Mouse (Mus musculus): ENCODE data around the gene Dapl1. TPM values are rescaled to one million over a fixed set of nuclear protein-coding genes. Genes with fewer than 3 reads are reported as not detected.

Gene Dapl1
- total RNA-seq, 2 experiments from 2014 or later = not detected

DNA sequence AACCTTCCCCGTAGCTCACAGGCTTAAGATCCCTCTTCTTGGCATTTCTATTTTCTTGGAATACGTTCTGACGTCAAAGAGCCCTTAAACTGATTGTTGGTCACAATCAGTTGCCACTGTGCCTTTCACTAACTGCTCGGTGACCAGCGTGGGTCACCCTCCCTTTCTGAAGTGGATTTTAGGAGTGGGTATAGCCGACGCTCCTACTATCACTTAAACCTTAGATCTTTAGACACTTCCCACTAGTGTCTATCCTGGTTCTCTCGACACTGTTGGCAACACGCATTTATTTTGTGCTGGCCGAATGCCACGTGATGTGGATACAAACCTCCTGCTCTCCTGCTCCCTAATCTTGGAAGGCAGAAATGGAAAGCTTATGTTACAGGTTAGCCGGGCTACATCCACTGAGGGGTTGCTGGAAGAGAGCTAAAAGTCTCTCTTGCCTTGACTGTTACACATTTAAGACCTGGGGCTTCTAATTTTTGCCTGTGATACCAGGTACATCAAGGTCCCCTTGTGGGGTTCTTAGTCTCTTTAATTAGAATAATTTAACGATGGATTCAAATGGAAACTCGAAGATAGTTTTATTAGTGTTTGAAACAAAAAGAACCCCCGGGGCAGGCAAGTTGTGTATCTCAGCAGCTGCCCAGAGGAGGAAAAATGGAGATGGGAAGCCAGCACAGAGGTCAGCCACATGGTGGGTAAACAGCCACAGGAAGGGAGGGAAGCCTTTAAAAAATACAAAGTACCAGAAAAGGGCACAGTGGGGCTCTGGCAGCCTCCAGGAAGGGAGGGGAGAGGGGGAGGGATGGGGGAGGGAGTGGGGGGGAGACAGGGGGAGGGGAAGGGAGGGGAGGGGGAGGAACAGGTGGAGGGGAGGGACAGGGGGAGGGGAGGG, 13.2 kb upstream of the Dapl1 start:
- no peak for DNase-seq (ENCODE audit: low spot score in 2 of 2)

DNA sequence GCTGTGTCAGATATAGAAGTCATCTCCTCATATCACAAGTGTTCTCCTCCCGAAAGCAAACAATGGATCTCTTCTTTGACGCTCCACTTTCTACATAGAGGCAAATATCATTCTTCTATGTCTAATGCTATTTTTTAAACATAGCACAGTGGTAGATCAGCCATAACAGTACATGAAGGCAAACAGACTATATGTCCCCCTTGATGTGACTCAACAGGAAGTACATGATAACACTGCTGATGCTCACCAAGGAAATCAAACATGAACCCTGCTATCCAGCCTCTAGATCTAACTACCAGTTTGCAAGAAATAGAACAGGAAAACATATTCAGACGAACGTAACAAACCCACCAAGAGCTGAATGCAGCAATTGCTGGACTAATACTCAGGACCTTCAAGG, 10.1 kb upstream of the Dapl1 start:
- no peak for DNase-seq (ENCODE audit: low spot score in 2 of 2)

DNA sequence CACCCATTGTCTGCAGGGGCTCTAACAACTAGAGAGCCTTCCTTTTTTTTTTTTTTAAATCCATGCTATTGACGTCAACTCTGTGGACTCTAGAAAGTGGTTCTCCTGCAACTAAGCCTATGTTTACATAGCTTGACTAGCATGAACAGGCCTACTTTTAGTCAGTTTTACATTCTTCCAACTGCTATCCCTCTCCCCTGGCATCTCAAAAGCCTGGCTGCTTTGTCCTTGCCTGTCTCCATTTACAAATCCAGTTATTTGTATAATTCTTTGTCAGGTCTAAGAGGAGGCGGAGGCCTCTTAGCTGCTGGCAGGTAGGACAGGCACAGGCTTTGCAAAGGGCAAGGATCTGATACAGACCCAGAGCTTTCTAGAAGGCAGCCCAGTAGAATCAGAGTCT, 627 bp downstream of the Dapl1 start:
- DNase-seq (ENCODE audit: low spot score in 2 of 2) = no peak

DNA sequence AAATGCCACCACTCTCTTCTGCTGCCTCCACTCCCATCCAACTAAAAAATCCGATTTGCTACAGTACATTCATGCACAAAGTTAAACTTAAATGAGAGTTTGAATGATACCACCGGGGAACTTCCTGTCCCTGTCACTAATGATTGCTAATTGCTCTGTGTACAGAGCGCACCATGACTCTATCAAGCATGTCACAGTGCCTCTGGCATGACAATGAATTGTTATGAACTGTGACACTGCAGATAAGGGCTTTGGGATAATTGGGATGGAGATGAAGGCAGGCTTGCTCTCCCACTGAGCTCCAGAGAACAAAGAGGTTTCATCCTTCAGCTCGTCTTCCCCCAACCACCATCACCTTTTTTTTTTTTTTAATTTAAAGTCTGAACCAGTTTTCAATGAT, 1.2 kb downstream of the Dapl1 start:
- DNase-seq (ENCODE audit: low spot score in 2 of 2) = no peak

DNA sequence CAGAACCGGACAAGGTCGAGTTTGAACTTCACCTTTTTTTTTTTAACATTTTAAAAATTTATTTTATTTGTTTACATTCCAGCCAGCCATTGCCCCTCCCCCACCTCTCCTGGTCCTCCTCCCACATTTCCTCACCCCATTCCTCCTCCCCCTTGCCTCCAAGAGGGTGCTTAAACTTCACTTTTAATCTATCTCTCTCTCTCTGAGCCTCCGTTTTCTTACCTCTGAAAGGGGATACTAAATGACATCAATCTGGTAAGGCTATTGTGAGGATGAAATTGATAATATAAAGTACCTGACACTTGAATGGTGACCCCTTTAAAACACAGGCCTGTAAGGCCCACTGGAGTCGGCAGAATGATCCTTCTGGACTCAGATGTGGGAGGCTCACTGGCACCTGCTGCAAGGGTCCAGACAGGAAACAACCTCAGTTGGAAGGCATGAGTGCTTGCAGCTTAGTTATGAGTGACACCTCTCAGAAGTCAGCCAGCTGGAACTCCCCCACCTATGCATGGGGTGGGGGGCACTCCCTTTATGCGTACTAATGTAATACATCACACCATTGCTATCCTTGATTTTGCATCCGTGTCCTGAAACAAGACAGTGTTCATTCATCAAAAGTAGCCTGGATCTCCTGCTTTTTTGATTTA, 1.9 kb downstream of the Dapl1 start:
- no peak for DNase-seq (ENCODE audit: low spot score in 2 of 2)

DNA sequence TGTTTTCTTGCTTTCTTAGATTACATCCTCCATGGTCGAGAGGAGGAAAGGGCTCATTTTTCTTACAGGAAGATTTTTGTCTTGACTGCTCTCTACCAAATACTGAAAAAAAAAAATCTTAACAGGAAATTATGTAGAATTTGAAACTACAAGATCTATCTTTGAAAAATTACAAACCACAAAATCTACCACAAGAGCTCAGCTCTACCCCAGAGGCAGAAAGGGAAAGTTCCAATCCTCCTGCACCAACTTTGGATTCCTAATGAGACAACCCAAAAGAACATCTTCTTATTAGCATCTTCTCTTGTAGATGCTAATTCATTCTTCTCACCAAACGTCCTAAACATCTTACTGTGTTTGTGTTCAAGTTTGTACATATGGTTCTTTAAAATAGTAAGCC, 3.8 kb downstream of the Dapl1 start:
- DNase-seq (ENCODE audit: low spot score in 2 of 2) = no peak

DNA sequence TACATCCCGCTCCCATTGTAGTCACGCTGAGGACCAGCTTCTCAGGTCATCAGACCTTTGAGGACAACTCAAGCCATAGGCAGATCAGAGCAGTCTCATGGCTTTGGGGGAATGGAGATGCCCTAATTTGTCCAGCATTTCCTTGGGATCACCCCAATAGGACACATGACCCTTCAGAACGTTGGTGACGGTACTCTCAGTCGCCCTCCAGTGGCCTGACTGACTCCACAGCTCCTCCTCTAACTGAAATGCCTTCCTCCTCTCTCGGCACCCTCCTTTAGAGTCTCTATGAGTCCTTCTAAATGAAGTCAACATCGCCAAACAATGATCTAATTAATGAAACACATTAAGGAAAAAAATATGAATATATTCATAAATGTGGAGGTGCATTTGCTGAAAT, 5.9 kb downstream of the Dapl1 start:
- DNase-seq (ENCODE audit: low spot score in 2 of 2) = no peak

DNA sequence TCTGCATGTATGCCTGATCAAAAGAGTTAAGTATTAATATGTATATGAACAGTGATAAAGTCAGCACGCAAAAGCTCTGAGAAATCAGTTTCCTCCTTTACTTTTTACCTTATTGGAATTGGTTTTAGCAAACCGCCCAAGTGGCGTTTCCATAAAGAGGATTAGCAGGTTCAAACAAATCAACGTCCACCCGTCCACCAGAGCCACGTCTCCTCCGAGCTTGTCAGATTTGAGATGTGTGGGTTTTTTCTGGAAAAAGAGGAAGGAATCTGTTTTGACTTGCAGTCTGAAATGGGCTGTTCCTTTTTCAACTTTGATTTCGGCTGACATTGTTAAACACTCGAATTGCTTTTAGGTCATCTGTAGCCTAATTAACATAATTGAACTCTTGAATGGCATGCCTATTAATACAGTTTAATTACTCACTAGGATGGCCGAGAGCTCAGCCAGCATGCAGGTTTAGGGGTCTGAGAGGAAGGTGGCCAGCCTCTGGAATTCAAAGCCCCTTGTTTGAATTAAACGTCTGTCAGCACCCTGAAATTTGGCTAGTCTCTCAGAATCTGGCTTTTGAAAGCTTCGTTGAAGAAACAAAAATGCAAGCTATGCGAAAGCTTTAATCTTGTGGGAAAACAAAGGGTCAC, 9.1 kb downstream of the Dapl1 start:
- no peak for DNase-seq (ENCODE audit: low spot score in 2 of 2)

DNA sequence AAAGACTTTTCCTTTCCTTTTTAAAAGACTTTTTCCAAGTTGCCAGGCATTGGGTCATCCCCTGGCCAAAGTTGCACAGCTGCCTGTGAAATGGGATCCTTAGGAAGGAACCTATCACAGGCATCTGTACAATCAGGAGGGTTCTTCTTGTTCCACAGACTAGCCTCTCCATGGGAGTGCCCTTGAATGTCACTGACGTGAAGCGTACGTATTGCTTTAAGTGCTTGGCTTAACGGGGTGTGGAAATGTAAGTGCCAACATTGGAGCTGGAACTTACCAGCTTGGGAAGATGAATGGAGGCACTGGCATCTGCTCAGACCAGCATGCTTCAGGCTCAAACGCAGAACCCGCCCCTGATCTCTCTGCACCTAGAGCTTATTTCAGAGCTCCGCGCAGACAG, 14.7 kb downstream of the Dapl1 start:
- no peak for DNase-seq (ENCODE audit: low spot score in 2 of 2)

DNA sequence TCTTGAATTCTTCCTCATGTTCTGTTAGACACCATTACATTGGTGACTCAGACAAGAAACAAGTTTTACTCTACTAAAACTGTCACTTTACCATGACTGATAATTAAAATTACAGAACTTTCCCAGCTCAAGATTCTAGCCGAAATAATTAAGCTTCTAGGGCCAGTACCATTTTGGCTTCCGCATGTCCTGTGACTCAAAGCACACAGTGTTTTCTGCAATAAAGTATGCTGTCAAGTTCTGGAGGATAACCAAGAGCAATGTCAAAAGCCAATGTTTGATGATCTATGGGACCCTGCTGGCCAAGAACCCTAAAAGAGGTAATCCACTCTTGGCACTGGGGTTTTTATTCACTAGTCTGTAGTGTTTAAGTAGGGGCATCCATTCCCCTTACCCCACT, 15.3 kb downstream of the Dapl1 start:
- DNase-seq (ENCODE audit: low spot score in 2 of 2) = no peak

DNA sequence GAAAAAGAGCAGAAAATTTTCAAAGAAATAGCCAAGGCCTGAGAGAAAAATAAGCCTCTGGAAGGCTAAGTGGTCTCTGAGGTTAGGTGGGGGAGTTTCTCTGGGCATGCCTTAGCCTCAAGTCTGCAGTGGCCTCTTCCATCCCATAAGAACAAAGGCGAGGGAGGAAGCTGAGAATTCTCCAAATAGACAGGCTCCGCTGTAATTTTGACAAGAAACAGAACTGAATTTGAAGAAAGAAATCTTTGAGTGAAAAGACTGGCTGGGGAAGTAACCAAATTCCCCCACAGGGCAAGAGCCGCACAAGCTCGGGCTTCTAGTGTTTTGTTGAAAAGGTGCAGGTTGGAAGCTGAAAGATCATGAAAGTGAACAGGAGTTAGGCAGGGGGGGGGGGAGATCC, 24.6 kb downstream of the Dapl1 start:
- no peak for DNase-seq (ENCODE audit: low spot score in 2 of 2)

DNA sequence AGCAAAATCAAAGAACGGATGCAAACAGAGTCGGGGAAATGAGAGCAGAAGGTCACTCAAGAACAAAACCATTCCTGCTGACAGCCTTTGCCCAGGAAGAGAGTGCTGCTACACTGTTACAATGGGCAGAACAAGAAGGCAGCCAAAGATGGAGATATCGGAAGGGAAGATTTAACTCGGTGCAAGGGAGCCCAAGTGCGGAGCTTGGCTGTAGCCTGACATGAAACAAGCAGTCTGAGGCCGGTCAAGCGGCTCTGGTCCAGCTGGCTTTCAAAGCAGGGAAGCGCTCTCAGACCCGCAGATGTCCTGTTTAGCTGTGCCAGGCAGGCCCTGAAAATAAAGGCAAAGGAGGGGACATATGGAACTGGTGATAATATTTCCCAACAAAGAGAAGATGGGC, 26.0 kb downstream of the Dapl1 start:
- DNase-seq (ENCODE audit: low spot score in 2 of 2) = no peak

DNA sequence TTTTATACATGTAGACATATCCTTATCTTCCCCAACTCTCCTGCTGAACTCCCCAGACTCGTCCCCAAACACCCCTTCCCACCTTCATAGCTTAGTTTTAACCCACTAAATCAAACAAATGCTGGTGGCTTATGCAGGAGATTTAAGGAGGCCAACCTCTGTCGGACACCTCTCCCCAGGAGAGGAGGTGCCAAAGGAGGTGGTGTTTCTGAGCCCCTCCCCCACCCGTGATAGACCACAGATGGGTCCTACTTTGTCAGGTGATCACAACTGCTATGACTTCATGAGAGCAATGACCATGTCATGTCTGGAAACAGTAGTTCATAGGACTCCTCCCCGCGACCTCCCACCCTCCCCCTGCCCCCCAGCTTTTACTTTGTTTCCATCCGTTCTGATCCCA, 26.4 kb downstream of the Dapl1 start:
- no peak for DNase-seq (ENCODE audit: low spot score in 2 of 2)

DNA sequence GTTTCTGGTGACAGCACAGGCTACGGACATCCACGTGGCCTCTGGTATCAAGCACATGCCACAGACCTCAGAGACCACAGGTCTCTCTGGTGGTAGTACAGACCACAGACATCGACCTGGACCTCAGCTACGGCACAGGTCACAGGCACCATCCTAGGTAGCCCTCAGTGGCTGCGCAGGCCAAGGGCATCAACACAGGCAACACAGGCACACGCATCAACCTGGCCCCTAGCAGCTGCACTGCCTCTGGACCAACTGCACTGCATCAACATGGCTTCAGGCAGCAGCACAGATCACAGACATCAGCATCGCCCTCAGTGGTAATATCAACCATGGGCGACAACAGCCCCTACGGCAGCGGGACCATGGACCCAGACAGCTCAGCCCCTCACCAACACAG, 36.2 kb downstream of the Dapl1 start:
- no peak for DNase-seq (ENCODE audit: low spot score in 2 of 2)

DNA sequence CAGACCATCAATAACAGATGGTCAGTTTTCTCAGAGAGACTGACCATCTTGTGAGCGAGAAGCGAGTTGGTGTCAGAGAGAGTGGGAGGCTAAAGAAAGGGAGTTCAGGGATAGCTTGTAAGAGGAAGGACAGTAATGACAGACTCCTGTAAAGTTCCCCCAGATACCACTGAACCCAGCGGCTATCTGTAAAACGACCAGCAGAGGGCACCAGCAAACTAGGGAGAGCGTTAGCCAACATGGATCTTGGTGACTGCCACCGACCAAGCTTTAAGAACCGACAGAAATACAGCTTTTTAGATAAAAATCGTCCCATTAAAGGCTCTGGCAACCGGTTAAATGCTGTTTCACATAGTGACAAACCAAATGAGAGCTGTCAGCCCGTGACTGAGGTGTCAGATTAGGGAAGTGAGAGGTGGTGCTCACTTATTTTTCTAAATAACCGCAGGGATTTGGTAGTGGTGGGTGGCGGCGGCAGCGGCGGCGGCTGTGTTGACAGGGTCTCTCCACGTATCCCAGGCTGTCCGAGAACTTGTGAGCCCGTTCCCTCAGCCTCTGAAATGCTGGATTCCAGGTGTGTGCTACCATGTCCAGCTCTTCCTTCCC, 37.7 kb downstream of the Dapl1 start:
- peak; percentile 79 to 86 for DNase-seq (ENCODE audit: low spot score in 2 of 2)

DNA sequence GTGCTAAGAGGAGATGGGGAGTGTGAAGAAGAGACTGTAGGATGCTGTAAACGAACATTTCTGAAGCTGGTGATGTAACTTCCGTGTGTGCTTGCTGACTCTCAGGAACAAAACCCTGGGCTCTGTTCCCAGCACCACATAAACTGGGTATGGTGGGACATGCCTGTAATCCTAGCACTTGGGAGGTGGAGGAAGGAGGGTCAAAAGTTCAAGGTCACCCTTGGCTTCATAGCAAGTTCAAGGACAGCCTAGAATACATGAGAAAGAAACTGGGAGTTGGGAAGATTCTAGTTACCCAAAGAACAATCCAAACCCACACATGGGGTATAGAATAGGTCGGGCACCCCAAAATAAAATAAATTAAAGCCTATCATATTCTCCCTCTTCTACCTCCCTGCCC, 39.1 kb downstream of the Dapl1 start:
- no peak for DNase-seq (ENCODE audit: low spot score in 2 of 2)

DNA sequence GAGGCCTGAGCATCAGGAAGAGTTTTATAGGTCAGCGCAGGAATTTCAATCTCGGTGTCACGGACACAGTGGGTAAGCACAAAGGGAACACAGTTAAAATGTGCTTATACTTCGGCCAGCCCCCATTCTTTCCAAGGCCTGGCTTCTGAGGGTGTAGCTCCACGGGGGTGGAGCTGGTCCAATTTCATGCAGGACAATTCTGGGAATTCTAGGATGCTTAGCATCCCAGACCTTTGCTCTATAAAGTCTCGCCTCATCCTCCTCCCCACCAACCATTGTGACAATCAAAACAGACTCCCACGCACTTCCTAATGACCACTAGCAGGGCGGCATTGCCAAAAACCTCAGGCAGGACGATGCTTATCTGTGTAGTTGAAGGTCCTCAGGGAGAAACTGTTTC, 42.4 kb downstream of the Dapl1 start:
- DNase-seq (ENCODE audit: low spot score in 2 of 2) = no peak

DNA sequence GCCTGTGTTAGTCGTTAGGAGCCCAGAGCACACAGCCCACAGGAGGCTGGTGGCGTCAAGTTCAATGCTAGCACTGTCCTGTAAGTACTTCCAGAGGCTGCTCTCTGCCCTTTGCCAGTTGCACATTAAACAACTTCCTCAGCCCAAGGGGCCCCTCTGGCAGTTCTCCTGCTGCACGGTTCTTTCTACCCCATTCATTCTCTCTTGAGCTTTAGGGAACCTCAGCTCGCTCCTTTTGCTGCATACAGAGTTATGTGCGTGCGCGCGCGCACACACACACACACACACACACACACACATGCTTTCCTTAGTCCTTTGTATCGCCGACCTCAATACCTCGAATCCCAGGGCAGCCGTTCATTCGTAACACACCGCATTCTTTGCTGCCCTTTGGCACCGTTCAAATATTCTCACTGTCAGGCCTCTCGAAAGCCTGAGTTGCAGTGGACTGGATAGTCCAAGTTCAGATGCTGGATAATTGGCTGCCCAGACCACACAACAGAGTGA, 45.2 kb downstream of the Dapl1 start:
- no peak for DNase-seq (ENCODE audit: low spot score in 2 of 2)

DNA sequence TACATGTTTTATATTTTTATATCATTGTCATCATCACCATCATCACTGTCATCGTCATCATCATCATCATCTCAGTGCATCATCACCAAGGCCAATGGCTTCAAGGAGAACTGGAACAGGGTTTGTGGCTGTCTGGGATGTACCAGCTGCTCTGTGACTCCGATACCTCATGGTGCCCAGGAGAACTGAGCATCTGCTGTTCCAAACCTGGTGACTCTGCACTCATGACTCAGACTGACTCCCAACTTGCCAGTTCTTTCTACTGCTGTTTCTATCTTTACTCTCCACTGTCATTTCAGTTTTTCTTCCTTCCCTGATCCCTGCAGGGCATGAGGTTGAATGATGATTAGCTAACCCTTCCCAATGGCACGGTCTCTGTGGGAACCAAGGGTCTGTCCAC, 46.4 kb downstream of the Dapl1 start:
- DNase-seq (ENCODE audit: low spot score in 2 of 2) = peak in 1 of 2 experiments; percentile 14

DNA sequence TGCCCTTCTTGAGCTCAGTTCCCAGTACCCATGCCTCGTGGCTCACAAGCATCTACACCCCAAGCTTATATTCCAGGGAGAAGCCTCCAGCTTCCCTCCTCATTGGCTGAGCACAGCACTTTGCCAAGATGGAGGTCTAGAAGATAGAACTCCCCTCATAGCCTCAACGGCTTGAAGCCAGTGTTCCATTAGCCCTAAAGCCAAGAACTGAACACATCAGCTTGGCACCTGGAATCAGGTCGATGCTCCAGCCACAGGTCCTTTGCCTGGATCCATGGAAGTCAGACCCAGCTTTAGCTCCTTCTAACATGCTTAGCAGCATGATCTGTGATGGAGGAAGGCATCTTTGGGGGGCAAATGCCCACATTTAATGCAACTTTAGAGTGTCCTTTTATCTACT, 48.5 kb downstream of the Dapl1 start:
- DNase-seq (ENCODE audit: low spot score in 2 of 2) = no peak

DNA sequence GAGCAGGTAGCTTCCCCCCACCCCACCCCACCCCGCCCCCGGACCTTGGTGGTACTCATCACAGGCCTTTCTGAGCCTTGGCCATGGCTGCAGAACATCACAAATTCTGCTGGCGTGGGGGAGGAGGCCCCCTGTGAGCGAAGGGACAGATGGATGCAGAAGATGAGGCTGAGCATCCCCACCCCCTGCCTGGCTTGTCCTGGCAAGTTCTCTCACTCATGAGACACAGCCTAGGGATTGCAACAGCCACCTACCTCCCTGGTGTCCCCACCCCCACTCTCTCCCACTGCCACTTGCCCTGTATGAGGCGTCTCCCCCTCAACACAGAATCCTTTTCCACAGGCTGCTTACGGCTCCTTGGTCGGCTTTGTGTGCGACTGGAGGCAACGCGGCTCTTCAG, 49.1 kb downstream of the Dapl1 start:
- DNase-seq (ENCODE audit: low spot score in 2 of 2) = no peak
